Mouse (Mus musculus): Measurements from ENCODE around the gene Zfp697. TPM values are rescaled to one million over a fixed set of nuclear protein-coding genes. Genes with fewer than 3 reads are reported as not detected.
A peak's percentile ranks its signal among the peaks of the same experiment; 100 is the strongest.
"Not testable (repeated sequence)": the region's sequence is repeated elsewhere in the genome, so short reads cannot be mapped to it uniquely, and the experiment has no call there.

The Zfp697 gene
- total RNA-seq, 2 experiments from 2014 or later = 28.5 to 29.1 TPM

DNA sequence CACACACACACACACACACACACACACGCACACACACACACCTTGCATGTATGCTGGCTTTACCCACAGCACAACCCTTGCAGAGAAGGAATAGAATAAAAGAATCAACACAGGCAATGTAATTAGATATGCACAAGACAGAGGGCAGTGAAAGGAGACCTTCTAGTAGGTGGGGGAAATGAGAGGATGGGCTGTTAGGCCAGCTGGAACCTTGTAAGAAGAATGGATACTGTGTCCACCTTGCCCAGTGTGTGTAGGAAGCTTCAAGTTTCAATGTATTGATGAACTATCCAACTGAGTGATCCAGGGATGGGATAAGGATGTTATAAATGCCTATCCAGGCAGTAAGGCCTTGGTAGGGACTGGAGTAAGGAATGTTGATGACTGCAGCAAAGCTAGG lies 52.8 kb downstream of the Zfp697 start:
- TF ChIP-seq CTCF (conservative IDR thresholded peaks at IDR 0.05) = no peak
- DNase-seq (ENCODE audit: low spot score in 2 of 2) = no peak

DNA sequence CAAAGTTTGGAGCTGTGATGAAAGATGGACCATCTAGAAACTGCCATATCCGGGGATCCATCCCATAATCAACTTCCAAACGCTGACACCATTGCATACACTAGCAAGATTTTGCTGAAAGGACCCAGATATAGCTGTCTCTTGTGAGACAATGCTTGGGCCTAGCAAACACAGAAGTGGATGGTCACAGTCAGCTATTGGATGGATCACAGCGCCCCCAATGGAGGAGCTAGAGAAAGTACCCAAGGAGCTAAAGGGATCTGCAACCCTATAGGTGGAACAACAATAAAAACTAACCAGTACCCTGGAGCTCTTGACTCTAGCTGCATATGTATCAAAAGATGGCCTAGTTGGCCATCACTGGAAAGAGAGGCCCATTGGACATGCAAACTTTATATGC lies 60.0 kb downstream of the Zfp697 start:
- H3K27ac ChIP-seq; DNase-seq (ENCODE audit: low spot score in 2 of 2): not testable (repeated sequence)
- peak; percentile 31; the same call in 1 of the 2 replicates for TF ChIP-seq CTCF (conservative IDR thresholded peaks at IDR 0.05)

More for the DNA sequence above, 52.8 kb downstream of the Zfp697 start:
- Histone ChIP-seq H3K4me3 (no peak overlapping the region), H3K27ac (no peak overlapping the region)

DNA sequence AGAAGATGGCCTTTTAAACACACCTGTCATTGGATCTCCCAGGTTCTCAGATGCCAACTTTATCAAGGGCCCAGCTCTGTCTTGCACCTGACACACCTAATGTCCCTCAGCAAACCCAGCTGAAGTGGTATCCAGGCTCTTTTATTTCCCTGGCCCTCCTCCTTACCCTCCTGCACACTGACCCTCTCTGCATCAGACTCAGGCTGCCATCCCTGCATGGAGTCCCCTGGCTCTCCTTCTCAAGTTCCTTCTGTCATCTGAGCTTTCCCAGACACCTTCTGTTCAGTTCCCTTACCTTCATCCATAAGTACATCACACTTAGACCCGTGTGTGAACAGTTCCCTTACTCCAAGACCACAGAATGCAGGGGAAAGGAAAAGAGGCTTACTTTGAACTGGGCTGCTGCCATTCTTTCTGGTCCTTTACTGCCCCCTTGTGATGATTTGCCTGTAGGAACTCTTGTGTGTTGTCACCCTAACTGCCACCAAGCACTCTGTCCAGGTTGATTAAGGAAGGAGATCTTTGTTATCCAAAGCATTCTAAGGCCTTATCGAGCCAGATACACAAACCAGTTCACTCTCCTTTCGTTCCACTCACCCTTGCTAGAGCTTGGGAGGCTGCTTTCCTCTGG lies 61.0 kb downstream of the Zfp697 start:
- H3K4me3 ChIP-seq; DNase-seq (ENCODE audit: low spot score in 2 of 2); H3K27ac ChIP-seq: not testable (repeated sequence)
- TF ChIP-seq CTCF (conservative IDR thresholded peaks at IDR 0.05) = peak; percentile 71

More for the DNA sequence above, 60.0 kb downstream of the Zfp697 start:
- not testable (repeated sequence) for H3K4me3 ChIP-seq

DNA sequence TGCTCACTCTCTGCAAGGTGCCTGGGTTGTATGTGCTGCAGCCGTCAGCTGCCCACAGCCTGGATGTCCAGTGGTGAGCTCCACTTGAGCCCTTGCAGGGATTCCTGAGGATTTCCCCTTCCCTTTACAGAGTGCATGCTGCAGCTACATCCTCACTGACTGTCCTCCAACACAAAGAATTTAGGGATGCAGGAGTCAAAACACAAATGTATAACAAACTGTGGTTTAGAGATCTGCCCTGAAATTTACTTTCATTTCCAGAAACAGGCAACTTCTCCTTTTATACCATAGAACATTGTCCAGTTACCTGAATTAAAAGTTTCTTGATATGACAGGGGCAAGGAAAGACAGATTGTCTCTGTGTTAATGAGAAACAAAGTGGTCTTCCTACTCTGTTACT lies 61.7 kb downstream of the Zfp697 start:
- not testable (repeated sequence) for H3K27ac ChIP-seq; DNase-seq (ENCODE audit: low spot score in 2 of 2); H3K4me3 ChIP-seq

DNA sequence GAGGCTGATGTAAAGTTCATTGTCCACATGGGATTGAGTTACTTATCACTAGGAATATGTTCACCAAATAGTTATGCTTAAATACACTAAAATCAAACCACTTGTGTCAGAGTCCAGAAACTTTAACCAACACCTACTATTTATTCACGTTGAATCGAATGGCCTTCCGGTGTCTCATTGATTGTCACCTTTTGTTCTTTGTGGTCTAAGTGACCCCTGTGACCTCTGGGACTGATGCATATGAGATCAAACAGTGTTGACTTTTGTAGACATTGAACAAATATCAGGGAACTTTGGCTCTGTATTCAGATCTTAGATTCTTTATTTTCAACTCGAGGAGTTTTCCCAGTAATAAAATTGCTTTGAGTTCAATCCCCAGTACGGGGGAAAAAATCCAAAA lies 71.5 kb downstream of the Zfp697 start:
- H3K4me3 ChIP-seq; H3K27ac ChIP-seq; DNase-seq (ENCODE audit: low spot score in 2 of 2): not testable (repeated sequence)

DNA sequence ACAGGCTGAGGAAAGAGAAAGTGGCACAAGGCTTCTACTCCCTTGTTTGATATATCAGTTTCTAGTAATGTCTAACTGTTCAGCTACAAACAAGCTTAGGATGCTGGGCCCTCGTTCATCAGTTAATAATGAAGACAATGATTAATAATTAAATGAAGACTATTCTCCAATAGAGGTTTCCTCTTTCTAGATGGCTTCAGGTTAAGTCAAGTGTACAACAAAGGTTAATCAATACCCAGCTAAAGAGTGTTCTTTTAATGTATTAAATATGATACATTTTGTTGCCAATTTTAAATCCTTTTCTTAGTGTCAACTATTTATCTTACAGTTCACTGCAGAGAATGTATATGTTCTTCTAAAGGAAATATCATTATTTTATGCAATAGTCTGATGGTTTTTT lies 74.8 kb downstream of the Zfp697 start, which contains the start of gene Gm4450:
TSS of gene Gm4450 (minus strand) at position 101 of the 400 bp plus-strand sequence.
- H3K4me3 ChIP-seq; H3K27ac ChIP-seq; DNase-seq (ENCODE audit: low spot score in 2 of 2): not testable (repeated sequence)

DNA sequence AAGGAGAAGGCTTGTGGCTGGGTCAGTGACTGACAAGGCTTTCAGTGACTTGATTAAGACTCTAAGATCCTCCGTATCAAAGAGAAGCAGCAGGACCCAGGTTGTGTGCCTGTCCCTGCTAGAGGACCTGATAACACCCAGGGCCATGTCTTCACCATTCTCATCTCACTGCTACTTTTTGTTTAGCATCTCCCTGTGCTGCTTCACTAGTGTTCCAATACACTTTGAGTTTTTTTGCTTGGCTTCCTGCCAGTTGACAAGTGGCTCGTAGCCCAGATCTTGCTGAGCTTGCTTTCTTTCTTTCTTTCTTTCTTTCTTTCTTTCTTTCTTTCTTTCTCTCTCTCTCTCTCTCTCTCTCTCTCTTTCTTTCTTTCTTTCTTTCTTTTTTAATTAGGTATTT lies 87.1 kb downstream of the Zfp697 start:
- not testable (repeated sequence) for H3K27ac ChIP-seq; H3K4me3 ChIP-seq; DNase-seq (ENCODE audit: low spot score in 2 of 2)

DNA sequence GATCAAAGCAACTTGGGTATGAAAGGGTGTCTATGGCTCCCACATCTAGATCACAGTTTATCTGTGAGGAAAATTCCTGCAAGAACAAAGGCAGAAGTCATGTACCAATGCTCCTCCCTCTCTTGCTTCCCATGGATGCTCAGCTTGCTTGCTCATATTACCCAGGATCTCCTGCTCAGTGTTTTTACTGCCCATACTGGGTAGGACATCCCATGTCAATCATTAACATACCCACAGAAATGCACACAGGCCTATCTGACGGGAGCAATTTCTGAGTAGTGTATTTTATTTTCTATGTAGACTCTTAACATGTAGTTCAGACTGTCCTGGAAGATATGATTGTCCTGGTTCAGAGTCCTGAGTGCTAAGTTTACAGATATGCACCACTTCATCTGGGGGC lies 88.8 kb downstream of the Zfp697 start:
- not testable (repeated sequence) for DNase-seq (ENCODE audit: low spot score in 2 of 2); H3K27ac ChIP-seq; H3K4me3 ChIP-seq

DNA sequence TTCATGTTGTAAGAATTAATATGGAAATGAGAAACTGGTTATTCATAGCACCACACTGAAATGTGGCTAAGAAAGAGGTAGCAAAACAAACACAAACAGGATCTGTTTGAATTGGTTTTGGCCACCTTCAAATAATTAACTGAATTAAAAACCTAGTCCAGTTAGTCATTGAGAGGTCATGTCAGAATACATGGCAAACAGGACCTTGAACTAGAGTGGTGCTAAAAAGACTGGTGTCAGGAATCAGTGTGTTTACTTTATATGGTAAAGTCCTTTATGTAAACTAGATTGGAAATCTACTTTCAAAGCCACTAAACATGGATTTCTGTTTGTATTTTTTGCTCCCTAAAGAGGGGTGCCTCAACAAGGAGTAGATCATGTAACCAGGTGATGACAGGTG lies 89.2 kb downstream of the Zfp697 start:
- not testable (repeated sequence) for H3K4me3 ChIP-seq; H3K27ac ChIP-seq; DNase-seq (ENCODE audit: low spot score in 2 of 2)

DNA sequence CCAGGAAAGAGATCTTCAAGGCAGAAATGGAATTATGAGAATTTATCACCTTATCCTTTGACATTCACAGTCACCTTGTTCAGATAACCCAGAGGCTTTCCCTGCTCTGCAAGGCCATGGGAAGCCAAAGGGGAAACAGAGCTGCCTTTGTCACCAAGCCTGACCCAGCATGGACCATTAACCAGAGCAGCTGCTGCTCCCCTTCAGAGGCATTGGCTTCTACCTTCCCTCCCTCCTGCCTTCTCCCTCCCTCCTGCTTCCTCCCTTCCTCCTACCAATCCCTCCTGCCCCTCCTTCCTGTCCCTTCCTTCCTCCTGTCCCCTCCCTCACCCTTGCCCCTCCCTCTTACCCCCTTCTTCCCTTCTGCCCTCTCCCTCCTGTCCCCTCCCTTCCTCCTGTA lies 111.9 kb downstream of the Zfp697 start:
- not testable (repeated sequence) for H3K27ac ChIP-seq; H3K4me3 ChIP-seq; DNase-seq (ENCODE audit: low spot score in 2 of 2)

DNA sequence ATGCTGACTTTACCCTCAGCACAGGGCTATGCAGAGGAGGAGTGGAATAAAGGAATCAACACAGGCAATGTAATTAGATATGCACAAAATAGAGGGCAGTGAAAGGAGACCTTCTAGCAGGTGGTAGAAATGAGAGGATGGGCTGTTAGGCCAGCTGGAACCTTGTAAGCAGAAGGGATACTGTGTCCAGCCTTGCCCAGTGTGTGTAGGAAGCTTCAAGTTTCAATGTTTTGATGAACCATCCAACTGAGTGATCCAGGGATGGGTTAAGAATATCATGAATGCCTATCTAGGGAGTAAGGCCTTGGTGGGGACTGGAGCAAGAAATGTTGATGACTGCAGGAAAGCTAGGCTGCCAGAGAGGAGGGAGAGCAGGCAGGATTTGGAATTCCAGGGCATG lies 112.8 kb downstream of the Zfp697 start:
- not testable (repeated sequence) for H3K4me3 ChIP-seq; DNase-seq (ENCODE audit: low spot score in 2 of 2); H3K27ac ChIP-seq

DNA sequence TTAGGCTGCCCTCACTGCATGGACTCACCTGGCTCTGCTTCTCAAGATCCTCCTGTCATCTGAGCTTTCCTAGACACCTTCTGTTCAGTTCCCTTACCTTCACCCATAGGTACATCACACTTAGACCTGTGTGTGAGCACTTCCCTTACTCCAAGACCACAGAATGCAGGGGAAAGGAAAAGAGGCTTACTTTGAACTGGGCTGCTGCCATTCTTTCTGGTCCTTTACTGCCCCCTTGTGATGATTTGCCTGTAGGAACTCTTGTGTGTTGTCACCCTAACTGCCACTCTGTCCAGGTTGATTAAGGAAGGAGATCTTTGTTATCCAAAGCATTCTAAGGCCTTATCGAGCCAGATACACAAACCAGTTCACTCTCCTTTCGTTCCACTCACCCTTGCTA lies 114.5 kb downstream of the Zfp697 start:
- DNase-seq (ENCODE audit: low spot score in 2 of 2); H3K4me3 ChIP-seq; H3K27ac ChIP-seq: not testable (repeated sequence)

DNA sequence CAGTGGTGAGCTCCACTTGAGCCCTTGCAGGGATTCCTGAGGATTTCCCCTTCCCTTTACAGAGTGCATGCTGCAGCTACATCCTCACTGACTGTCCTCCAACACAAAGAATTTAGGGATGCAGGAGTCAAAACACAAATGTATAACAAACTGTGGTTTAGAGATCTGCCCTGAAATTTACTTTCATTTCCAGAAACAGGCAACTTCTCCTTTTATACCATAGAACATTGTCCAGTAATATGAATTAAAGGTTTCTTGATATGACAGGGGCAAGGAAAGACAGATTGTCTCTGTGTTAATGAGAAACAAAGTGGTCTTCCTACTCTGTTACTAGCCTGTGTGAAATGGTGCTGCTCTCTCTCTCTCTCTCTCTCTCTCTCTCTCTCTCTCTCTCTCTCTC lies 115.1 kb downstream of the Zfp697 start:
- H3K27ac ChIP-seq; DNase-seq (ENCODE audit: low spot score in 2 of 2); H3K4me3 ChIP-seq: not testable (repeated sequence)

DNA sequence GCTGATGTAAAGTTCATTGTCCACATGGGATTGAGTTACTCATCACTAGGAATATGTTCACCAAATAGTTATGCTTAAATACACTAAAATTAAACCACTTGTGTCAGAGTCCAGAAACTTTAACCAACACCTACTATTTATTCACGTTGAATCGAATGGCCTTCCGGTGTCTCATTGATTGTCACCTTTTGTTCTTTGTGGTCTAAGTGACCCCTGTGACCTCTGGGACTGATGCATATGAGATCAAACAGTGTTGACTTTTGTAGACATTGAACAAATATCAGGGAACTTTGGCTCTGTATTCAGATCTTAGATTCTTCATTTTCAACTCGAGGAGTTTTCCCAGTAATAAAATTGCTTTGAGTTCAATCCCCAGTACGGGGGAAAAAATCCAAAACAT lies 125.0 kb downstream of the Zfp697 start:
- not testable (repeated sequence) for DNase-seq (ENCODE audit: low spot score in 2 of 2); H3K27ac ChIP-seq; H3K4me3 ChIP-seq

DNA sequence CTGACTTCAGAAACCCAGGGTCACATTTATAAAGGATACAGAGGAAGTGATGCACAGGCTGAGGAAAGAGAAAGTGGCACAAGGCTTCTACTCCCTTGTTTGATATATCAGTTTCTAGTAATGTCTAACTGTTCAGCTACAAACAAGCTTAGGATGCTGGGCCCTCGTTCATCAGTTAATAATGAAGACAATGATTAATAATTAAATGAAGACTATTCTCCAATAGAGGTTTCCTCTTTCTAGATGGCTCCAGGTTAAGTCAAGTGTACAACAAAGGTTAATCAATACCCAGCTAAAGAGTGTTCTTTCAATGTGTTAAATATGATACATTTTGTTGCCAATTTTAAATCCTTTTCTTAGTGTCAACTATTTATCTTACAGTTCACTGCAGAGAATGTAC lies 128.2 kb downstream of the Zfp697 start, which contains the start of gene Hsd3b4:
TSS of gene Hsd3b4 (minus strand) at position 101 of the 400 bp plus-strand sequence.
- H3K4me3 ChIP-seq; DNase-seq (ENCODE audit: low spot score in 2 of 2); H3K27ac ChIP-seq: not testable (repeated sequence)

DNA sequence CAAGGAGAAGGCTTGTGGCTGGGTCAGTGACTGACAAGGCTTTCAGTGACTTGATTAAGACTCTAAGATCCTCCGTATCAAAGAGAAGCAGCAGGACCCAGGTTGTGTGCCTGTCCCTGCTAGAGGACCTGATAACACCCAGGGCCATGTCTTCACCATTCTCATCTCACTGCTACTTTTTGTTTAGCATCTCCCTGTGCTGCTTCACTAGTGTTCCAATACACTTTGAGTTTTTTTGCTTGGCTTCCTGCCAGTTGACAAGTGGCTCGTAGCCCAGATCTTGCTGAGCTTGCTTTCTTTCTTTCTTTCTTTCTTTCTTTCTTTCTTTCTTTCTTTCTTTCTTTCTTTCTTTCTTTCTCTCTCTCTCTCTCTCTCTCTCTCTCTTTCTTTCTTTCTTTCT lies 140.5 kb downstream of the Zfp697 start:
- not testable (repeated sequence) for H3K27ac ChIP-seq; DNase-seq (ENCODE audit: low spot score in 2 of 2); H3K4me3 ChIP-seq

DNA sequence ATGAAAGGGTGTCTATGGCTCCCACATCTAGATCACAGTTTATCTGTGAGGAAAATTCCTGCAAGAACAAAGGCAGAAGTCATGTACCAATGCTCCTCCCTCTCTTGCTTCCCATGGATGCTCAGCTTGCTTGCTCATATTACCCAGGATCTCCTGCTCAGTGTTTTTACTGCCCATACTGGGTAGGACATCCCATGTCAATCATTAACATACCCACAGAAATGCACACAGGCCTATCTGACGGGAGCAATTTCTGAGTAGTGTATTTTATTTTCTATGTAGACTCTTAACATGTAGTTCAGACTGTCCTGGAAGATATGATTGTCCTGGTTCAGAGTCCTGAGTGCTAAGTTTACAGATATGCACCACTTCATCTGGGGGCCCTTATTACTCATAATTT lies 142.3 kb downstream of the Zfp697 start:
- not testable (repeated sequence) for DNase-seq (ENCODE audit: low spot score in 2 of 2); H3K4me3 ChIP-seq; H3K27ac ChIP-seq

DNA sequence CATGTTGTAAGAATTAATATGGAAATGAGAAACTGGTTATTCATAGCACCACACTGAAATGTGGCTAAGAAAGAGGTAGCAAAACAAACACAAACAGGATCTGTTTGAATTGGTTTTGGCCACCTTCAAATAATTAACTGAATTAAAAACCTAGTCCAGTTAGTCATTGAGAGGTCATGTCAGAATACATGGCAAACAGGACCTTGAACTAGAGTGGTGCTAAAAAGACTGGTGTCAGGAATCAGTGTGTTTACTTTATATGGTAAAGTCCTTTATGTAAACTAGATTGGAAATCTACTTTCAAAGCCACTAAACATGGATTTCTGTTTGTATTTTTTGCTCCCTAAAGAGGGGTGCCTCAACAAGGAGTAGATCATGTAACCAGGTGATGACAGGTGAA lies 142.7 kb downstream of the Zfp697 start:
- DNase-seq (ENCODE audit: low spot score in 2 of 2); H3K27ac ChIP-seq; H3K4me3 ChIP-seq: not testable (repeated sequence)

DNA sequence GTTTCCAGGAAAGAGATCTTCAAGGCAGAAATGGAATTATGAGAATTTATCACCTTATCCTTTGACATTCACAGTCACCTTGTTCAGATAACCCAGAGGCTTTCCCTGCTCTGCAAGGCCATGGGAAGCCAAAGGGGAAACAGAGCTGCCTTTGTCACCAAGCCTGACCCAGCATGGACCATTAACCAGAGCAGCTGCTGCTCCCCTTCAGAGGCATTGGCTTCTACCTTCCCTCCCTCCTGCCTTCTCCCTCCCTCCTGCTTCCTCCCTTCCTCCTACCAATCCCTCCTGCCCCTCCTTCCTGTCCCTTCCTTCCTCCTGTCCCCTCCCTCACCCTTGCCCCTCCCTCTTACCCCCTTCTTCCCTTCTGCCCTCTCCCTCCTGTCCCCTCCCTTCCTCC lies 165.4 kb downstream of the Zfp697 start:
- DNase-seq (ENCODE audit: low spot score in 2 of 2); H3K4me3 ChIP-seq; H3K27ac ChIP-seq: not testable (repeated sequence)

DNA sequence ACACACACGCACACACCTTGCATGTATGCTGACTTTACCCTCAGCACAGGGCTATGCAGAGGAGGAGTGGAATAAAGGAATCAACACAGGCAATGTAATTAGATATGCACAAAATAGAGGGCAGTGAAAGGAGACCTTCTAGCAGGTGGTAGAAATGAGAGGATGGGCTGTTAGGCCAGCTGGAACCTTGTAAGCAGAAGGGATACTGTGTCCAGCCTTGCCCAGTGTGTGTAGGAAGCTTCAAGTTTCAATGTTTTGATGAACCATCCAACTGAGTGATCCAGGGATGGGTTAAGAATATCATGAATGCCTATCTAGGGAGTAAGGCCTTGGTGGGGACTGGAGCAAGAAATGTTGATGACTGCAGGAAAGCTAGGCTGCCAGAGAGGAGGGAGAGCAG lies 166.2 kb downstream of the Zfp697 start:
- DNase-seq (ENCODE audit: low spot score in 2 of 2); H3K4me3 ChIP-seq: not testable (repeated sequence)

More for the DNA sequence above, 166.2 kb downstream of the Zfp697 start:
- H3K27ac ChIP-seq = not testable (repeated sequence)
